Mouse (Mus musculus): ENCODE measurements around the gene Strn3. TPM values are rescaled to one million over a fixed set of nuclear protein-coding genes. Genes with fewer than 3 reads are reported as not detected.

Strn3 gene
- polyA plus RNA-seq, 1 experiment: 18.4 TPM

DNA sequence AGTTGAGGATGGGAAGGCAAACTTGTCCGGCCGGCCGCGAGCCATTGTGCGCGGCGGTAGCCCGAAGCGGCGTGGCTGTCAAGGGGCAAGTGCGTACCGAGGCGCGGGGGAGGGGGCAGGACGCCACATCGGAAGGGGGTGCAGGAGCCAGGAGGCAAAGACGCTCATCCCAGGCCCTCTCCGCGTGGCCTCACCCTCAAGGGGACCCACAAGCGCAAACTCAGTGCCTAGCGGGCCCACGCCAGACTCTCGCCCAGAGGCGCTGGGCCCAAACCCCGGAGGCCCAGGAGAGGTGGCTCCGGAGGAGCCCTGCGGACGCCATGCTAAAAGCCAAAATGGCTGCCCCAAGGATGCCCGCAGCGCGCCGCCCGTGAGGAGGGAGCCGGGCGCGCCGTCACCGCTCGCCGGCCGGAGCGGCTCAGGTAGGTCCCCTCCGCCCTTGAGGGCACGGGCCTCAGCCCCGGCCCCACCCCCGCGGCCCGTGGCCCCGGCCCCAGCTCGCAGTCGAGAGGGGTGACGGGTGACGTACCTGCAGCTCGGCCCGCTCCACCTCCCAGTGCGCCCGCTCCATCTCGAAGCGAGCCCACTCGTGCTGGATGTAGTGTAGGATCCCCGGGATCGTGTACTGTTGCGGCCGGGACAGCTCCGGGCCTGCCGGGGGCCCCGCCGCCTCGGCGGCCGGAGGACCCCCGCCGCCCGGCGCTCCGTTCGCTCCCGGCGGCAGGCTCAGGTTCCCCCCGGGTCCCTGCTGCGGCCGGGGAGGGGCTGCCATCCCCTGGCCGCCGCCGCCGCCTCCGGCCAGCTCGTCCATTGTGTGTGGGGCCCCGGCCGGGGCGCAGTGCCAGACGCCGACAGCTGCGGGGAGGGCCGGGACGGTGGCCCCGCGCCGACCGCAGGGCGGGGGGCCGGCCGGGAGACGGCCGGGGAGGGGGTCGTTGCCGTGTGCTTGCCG lies 528 bp downstream of the Strn3 start, which contains the start of gene Ap4s1:
TSS of gene Ap4s1 (plus strand) at position 141 of the 952 bp plus-strand sequence.
- peaks cover 7% of the 10 kb centered on the region for H3K4me1 ChIP-seq (replicated peaks; ENCODE audit: control insufficient read depth, insufficient read depth, low read length)
- H3K36me3 ChIP-seq (ENCODE audit: control insufficient read depth, insufficient read depth, low read length): no peaks in the 10 kb centered on the region
- peak; percentile 78 for DNase-seq
- WGBS: 1% methylated on average over 108 of the region's 108 CpGs
- TF ChIP-seq POLR2A (IDR thresholded peaks at IDR 0.05; ENCODE audit: control insufficient read depth, extremely low read depth, insufficient read depth, low read length, poor library complexity) (peak; percentile 37; the same call in 1 of the 2 replicates), CTCF (IDR thresholded peaks at IDR 0.05; ENCODE audit: borderline replicate concordance, control insufficient read depth, extremely low read depth, insufficient read depth, low read length, poor library complexity) (no peak)
- H3K4me3 ChIP-seq (ENCODE audit: control insufficient read depth, insufficient read depth, low read length): peak within 1 kb of the TSS; percentile 69
- no peaks in the 10 kb centered on the region for H3K27me3 ChIP-seq (ENCODE audit: control insufficient read depth, insufficient read depth, low read length)
- peak within 1 kb of the TSS; percentile 74 for H3K27ac ChIP-seq (ENCODE audit: control insufficient read depth, insufficient read depth, low read length)

GRCm38 (mm10) chr12:51688546-51688945 lies 3.2 kb downstream of the Strn3 start:
- TF ChIP-seq CTCF (IDR thresholded peaks at IDR 0.05; ENCODE audit: borderline replicate concordance, control insufficient read depth, extremely low read depth, insufficient read depth, low read length, poor library complexity): no peak
- TF ChIP-seq POLR2A (IDR thresholded peaks at IDR 0.05; ENCODE audit: control insufficient read depth, extremely low read depth, insufficient read depth, low read length, poor library complexity): no peak
- WGBS: 91% methylated on average over 2 of the region's 2 CpGs
- no peaks in the 10 kb centered on the region for H3K36me3 ChIP-seq (ENCODE audit: control insufficient read depth, insufficient read depth, low read length)
- DNase-seq: peak; percentile 37
- H3K4me3 ChIP-seq (ENCODE audit: control insufficient read depth, insufficient read depth, low read length): no peak overlapping the region
- no peaks in the 10 kb centered on the region for H3K27me3 ChIP-seq (ENCODE audit: control insufficient read depth, insufficient read depth, low read length)
- H3K27ac ChIP-seq (ENCODE audit: control insufficient read depth, insufficient read depth, low read length): no peak overlapping the region; the same call in 1 of the 2 replicates
- H3K4me1 ChIP-seq (replicated peaks; ENCODE audit: control insufficient read depth, insufficient read depth, low read length): peaks cover 7% of the 10 kb centered on the region

GRCm38 (mm10) chr12:51678844-51679243 lies 12.9 kb downstream of the Strn3 start:
- TF ChIP-seq POLR2A (IDR thresholded peaks at IDR 0.05; ENCODE audit: control insufficient read depth, extremely low read depth, insufficient read depth, low read length, poor library complexity) (no peak), CTCF (IDR thresholded peaks at IDR 0.05; ENCODE audit: borderline replicate concordance, control insufficient read depth, extremely low read depth, insufficient read depth, low read length, poor library complexity) (no peak)
- no peak for DNase-seq
- 97% methylated on average over 1 of the region's 1 CpGs for WGBS
- Histone ChIP-seq H3K27me3 (ENCODE audit: control insufficient read depth, insufficient read depth, low read length) (no peaks in the 10 kb centered on the region), H3K27ac (ENCODE audit: control insufficient read depth, insufficient read depth, low read length) (no peak overlapping the region), H3K4me3 (ENCODE audit: control insufficient read depth, insufficient read depth, low read length) (no peak overlapping the region), H3K4me1 (replicated peaks; ENCODE audit: control insufficient read depth, insufficient read depth, low read length) (peaks cover 3% of the 10 kb centered on the region; the same call in 1 of the 2 replicates), H3K36me3 (ENCODE audit: control insufficient read depth, insufficient read depth, low read length) (no peaks in the 10 kb centered on the region)

DNA sequence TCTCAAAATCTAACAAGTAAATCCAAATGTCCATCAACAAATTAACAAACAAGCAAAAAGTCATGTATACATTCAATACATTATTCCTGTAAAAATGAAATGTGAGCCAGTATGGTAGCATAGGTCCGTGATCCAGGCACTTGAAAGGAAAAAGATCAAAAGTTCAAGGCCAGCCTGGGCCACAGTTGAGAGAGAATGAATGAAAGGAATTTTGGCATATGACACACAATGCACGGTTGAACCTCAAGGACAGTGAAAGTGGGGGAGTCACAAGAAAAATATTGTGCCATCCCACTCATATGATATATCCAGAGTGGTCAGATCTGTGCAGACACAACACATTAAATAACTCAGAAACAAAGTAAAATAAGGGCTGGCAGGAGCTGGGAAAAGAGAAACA lies 15.3 kb downstream of the Strn3 start:
- no peak for TF ChIP-seq CTCF (IDR thresholded peaks at IDR 0.05; ENCODE audit: borderline replicate concordance, control insufficient read depth, extremely low read depth, insufficient read depth, low read length, poor library complexity)
- no peak for TF ChIP-seq POLR2A (IDR thresholded peaks at IDR 0.05; ENCODE audit: control insufficient read depth, extremely low read depth, insufficient read depth, low read length, poor library complexity)
- Histone ChIP-seq H3K36me3 (ENCODE audit: control insufficient read depth, insufficient read depth, low read length) (no peaks in the 10 kb centered on the region), H3K27ac (ENCODE audit: control insufficient read depth, insufficient read depth, low read length) (no peak overlapping the region), H3K4me3 (ENCODE audit: control insufficient read depth, insufficient read depth, low read length) (no peak overlapping the region), H3K27me3 (ENCODE audit: control insufficient read depth, insufficient read depth, low read length) (no peaks in the 10 kb centered on the region), H3K4me1 (replicated peaks; ENCODE audit: control insufficient read depth, insufficient read depth, low read length) (peaks cover 5% of the 10 kb centered on the region; the same call in 1 of the 2 replicates)
- DNase-seq: no peak
- 83% methylated on average over 2 of the region's 2 CpGs for WGBS

GRCm38 (mm10) chr12:51673270-51673669 lies 18.4 kb downstream of the Strn3 start:
- no peak overlapping the region for H3K27ac ChIP-seq (ENCODE audit: control insufficient read depth, insufficient read depth, low read length)
- TF ChIP-seq POLR2A (IDR thresholded peaks at IDR 0.05; ENCODE audit: control insufficient read depth, extremely low read depth, insufficient read depth, low read length, poor library complexity): no peak
- 85% methylated on average over 4 of the region's 4 CpGs for WGBS

DNA sequence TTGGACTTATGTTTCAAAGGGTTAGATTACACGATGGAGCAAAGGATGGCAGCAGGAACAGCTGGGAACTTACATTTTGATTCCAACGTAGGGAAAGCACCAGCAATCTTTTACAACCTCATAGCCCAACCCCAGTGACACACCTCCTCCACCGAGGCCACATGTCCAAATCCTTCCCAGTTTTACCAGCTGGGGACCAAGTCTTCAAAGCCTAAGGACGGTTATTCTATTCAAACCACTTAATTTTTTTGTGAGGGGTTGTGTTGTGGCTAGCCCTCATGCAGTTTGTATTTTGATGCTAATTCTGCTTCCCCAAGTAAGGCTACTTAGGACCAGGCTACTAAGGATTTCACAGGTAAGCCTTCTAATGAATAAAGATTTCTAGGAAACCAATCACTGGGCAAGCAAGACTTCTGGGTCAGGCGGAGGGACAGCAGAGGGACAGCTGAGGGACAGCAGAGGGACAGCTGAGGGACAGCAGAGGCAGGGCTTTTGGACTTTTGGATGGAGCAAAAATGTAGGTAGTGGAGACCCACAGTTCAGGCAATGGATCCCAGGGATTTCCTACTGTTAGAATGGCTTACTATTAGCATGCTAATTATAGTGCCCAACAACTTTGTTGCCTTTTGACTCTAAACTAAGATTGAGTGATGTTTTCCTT lies 20.3 kb downstream of the Strn3 start:
- 75% methylated on average over 5 of the region's 5 CpGs for WGBS
- 0 out of 2 replicates have a peak, but pooled peaks cover 2% of the 10 kb centered on the region for H3K4me1 ChIP-seq (replicated peaks; ENCODE audit: control insufficient read depth, insufficient read depth, low read length)

More at GRCm38 (mm10) chr12:51673270-51673669, 18.4 kb downstream of the Strn3 start:
- Histone ChIP-seq H3K4me1 (replicated peaks; ENCODE audit: control insufficient read depth, insufficient read depth, low read length) (0 out of 2 replicates have a peak, but pooled peaks cover 2% of the 10 kb centered on the region), H3K4me3 (ENCODE audit: control insufficient read depth, insufficient read depth, low read length) (no peak overlapping the region), H3K36me3 (ENCODE audit: control insufficient read depth, insufficient read depth, low read length) (no peaks in the 10 kb centered on the region), H3K27me3 (ENCODE audit: control insufficient read depth, insufficient read depth, low read length) (no peaks in the 10 kb centered on the region)
- DNase-seq: no peak

More for the DNA sequence above, 20.3 kb downstream of the Strn3 start:
- DNase-seq: no peak
- Histone ChIP-seq H3K27me3 (ENCODE audit: control insufficient read depth, insufficient read depth, low read length) (no peaks in the 10 kb centered on the region), H3K27ac (ENCODE audit: control insufficient read depth, insufficient read depth, low read length) (no peak overlapping the region), H3K4me3 (ENCODE audit: control insufficient read depth, insufficient read depth, low read length) (no peak overlapping the region), H3K36me3 (ENCODE audit: control insufficient read depth, insufficient read depth, low read length) (no peaks in the 10 kb centered on the region)
- TF ChIP-seq POLR2A (IDR thresholded peaks at IDR 0.05; ENCODE audit: control insufficient read depth, extremely low read depth, insufficient read depth, low read length, poor library complexity) (no peak), CTCF (IDR thresholded peaks at IDR 0.05; ENCODE audit: borderline replicate concordance, control insufficient read depth, extremely low read depth, insufficient read depth, low read length, poor library complexity) (no peak)

All from thymus, adult 2 months (tissue).